Mouse (Mus musculus) c-Kit-positive CD71-positive TER-119-positive erythroid progenitor cells, embryonic 14.5 days (primary cell): ENCODE results near the gene Eml6.
"Not testable (repeated sequence)": the region's sequence is repeated elsewhere in the genome, so short reads cannot be mapped to it uniquely, and the experiment has no call there.

Experiments
- DNase-seq: peaks from one replicate; pipeline ENCODE4 v3.0.0-alpha.2; 2013; ENCODE audit warnings: low spot score

The Eml6 gene

DNA sequence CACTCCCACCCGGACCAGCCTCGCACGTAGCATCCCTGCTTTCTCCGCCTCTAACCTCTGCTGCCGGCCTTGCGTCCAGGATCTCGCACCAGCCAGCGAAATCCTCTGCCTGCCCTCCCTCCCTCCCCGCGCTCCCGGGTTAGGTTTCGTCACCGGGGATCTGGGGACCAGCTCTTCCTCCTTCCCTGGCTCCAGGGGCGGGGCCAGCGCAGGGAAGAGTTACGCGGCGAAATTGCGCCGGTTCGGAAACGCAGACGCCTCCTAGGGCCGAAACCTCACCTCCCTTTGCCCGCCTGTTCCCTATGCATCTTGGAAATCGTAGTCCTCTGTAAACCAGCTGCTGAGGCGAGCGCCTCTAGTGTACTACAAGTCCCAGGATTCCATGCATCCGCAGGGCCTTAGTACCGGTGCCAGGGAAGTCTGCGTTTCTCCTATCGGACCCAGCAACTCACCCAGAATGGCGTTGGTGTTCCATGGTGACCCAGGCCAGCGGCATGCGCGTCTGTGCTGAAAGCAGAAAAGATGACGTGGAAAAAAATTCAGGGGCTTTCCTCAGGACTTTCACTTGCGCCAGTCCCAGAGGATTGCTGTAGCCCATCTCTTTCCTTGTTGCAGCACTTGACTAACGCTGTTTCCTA lies at the start of gene Eml6:
Gene Eml6 (minus strand): TSS at position 199 of the 638 bp plus-strand sequence.
- peak; percentile 35 for DNase-seq

DNA sequence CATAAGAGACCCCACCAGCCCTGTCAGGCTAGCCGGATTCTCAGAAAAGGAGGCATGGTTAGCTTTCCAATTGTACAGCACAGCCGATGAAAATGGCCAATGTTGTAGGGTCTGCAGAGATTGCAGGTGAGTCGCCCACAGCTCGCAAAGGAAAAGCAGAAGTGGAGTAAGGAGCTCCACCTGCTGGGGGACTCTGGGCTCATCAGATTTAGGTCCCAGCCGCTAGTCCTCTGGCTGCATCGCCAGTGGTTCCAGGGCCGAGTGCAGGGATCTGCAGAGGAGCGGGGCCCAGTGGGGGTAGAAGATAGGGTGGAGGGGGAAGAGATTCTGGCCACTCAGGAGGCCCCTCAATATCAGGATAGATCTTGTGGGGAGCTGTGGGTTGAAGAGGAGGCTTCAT lies 31.5 kb upstream of the Eml6 start:
- DNase-seq: no peak

DNA sequence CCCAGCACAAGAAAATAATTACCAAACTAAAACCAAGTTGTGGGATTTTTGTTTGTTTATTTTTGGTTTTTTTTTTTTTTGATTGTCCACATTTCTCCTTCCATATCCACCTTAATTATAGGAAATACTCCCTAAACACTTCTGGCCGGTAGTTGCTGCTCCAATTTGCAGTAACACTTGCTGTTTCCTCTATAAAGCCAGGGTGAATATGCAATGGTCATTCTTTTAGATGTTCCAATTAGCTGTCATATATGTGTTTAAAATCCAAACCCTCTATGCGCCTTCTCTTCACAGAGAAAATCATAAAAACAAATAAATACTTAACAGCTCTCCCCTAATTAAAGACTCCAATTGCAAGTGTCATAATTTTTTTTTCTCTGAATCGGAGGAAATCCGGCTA lies 689 bp downstream of the Eml6 start:
- DNase-seq: no peak

DNA sequence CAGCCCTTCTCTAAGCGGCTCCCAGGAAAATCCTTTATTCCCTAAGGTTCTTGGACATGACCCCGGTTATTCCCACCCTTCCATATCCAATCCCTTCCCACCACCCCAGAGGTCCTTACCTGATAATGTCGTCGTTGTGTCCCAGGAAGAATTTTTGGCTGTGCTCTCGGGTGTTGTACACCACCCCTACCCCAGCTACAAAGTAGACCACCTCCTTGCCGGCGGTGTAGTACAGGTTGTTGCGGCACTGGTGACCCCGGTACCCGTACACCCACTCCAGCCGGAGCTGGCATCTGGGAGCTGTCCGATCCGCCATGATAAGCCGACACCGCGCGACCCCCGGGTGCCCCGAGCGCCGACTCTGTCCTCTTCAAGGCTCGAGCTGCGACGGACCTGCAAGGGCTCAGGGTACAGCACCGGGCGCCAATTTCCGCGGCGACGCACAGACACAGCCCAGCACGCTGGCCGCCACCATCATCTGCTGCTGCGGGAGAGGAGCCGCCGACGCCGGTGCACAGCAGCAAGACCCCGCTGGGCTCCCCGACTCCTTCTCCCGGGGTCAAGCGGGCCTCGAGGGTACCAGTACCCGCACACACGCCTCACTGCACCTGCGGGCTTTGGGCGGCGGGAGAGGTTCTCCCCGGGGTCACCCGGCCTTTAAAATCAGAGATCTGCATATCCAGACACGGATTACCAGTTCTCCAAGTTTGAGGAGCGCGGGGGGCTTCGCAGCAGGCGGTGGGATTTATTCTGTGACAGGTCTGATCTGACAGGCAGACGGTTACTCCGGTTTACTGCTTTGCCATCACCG lies 1.4 kb downstream of the Eml6 start:
- DNase-seq: no peak

DNA sequence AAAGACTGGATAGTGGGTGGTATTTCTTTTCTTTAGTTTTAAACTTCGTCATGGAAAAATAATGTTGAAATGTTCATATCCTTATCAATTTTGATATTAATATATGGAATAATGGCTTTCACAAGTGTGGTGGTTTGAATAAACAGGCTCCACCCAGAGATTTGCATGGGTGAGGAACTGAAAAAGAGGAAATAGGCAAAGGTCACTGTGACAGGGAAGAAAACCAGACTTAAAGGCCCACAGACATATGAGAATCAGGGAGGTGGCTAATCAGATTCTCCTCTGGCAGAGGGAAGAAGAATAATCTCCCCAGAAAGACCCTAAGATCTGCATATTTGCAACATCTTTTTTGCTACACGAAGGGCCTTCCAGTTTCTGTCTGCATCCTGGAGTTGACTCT lies 39.6 kb downstream of the Eml6 start:
- no peak for DNase-seq

DNA sequence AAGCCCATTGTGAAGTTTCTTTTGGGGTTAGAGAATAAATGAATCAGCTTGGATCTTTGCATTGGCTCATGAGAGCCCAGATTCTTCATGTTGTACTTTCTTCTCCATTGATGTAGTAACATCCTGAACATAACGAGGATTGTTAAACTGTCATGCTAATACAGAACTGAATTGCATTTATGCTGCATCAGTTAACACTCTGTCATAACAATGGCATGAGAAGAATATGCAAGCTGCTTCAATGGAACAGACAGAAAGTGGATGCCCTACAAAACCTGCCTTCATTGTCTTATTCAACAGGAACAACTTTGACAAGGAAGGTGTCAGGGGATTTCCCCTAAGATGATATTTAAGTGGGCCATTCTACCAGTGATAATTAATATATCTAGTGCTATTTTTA lies 57.0 kb downstream of the Eml6 start:
- no peak for DNase-seq

DNA sequence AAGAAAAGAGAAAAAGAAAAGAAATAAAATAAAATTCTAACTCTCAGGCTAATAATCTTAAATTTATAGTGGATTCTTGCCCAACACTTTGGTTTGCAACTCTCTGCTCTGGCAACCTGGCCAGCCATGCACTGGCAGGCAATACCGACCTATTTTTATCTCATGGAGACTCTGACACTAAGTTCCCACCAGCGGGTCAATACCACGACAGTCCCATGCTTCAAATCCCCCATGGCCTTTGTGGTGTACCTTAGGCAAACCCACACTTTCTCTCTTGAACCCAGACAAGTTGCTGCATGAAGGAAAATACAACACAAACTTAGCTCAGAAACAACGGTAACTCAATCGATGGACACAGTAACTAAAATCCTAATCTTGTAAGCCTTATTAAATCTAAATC lies 66.5 kb downstream of the Eml6 start:
- DNase-seq: no peak

DNA sequence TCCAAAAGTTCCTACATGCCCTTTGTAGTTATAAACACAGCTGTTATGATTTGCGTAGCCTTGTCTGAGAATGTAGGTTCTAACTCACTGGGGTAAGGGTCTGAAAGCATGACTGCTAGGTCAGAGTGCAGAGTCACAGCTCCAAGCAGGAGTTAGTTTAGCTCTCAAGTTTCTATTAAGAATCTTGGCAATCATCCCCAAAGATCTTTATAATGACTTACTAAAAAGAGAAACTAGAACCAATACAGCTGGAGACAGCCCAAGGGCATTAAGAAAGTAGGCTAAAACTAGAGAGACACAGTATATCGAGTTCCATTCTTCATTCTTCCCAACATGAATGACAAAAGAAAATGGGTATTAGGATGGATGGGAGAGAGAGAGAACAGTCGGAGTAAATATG lies 81.2 kb downstream of the Eml6 start:
- no peak for DNase-seq

DNA sequence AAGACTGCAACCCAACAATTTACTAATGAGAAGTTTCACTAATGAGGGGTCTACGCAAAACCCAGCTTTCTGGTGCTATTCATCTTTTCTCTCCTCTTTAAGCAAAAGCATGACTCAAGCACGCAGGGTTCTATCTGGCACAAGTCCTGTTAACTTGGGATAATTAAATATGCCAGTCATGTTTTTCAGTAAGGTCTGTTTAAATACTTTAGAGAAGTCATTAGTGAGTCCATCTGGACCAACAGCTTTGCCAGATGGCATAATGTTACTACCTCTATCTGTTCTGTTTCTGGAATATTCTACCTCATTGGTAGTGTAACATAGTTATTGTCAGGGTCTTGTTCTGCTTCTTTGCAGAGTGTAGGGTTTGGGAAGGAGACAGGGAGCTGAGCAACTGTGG lies 101.5 kb downstream of the Eml6 start:
- DNase-seq: no peak

DNA sequence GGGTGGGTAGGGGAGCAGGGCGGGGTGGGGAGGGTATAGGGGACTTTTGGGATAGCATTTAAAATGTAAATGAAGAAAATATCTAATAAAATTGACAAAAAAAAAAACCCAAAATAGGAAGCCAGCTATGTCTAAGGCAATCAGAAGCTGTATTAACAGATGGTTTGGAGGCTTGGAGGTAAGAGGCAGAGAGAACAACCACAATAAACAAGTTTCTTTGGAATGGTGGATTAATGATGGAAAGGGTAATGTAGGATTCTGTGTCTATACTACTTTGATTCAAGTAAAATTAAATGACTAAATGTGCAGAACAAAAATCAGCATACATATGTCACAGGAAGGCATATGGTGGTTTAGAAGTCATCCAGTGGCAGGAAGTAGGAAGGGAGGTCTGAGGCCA lies 102.0 kb downstream of the Eml6 start:
- no peak for DNase-seq

DNA sequence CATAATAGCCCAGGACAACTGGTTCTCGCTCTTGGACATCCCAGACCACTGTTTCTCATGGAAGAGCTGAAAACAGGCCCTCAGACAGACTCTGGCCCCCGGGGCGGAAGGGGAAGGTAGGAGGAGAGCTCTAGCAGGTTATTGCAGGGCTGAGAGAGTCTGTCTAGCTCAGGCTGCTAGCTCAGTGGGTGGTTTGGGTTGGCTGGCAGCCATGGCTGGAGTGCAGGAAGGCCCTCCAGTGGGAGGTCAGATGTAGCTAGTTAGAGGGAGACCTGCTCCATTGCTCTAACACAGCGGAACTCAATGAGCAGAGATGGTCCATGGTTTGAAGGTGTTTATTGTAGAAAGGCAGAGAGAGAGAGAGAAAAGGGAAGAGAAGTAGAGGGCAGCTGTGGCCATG lies 112.7 kb downstream of the Eml6 start:
- no peak for DNase-seq

DNA sequence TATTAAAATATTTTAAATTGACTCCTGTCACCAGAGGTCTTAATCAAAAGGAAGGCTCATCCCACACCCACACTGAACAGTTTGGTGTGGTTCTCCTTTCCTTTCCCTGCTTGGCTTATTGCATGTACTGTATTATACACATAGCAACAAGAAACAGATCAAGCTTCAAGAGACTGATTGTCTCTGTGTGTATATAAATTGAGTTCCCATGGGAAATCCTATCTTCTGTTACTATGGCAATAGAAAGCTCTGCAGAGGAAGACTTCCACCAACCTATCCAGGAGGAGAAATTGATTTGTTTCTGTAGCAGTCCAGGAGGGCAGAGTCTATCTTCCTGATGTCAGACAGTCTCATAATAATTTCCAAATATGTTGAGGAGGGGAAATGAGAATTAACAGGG lies 116.5 kb downstream of the Eml6 start:
- DNase-seq: no peak

DNA sequence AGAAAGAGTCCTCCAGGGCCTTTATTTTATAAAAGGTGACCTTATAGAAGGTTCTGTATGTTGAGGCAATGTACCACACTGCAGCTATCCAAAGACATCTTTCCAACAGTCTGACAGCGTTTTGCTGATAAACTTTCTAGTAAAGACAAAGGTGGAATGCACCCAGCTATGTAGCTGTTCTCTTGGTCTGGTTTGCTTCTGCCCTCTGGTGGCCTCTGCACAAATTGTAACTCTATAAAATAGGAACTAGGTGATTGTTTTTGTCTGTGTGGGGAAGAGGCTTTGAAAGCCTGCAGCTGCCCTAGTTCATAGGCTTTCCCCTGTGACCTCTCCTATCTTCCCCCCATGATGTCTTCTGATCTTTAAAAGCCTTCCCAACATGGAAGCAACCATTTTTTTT lies 140.7 kb downstream of the Eml6 start:
- DNase-seq: peak; percentile 28

DNA sequence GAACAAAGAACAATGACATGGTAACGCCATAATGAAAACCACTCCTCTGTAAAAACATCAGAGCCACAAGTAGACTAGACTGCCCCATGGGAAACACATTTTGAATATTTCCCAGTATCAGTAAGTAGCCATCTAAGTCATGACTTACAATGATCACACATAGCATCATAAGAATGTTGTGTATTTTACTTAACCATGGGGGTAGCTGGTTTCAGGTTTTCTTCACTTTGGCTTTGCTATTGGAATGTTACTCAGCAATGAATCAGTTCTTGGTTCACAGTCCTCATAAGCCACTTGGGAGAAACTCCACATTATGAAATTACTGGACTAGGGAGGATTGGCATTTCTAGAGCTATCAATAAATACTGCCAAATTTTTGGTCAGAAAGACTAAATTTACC lies 141.5 kb downstream of the Eml6 start:
- DNase-seq: no peak

DNA sequence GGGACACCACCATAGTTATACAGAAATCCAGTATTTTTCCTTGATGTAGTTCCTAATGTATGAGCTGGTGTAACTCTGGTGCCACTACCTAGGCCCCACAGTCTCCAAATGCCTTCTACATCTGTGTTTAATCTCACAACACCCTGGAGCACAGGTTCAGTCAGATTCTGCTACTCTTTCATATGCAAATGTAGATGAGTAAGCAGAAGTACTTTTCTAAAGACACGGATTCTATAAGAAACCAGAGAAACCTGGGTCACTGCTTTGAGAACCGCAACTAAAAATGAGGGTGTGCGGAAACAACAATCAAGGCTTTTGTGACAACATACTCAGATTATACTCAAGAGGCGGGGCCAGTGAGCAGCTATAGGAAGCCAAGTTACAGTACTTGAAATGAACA lies 142.8 kb downstream of the Eml6 start:
- no peak for DNase-seq

DNA sequence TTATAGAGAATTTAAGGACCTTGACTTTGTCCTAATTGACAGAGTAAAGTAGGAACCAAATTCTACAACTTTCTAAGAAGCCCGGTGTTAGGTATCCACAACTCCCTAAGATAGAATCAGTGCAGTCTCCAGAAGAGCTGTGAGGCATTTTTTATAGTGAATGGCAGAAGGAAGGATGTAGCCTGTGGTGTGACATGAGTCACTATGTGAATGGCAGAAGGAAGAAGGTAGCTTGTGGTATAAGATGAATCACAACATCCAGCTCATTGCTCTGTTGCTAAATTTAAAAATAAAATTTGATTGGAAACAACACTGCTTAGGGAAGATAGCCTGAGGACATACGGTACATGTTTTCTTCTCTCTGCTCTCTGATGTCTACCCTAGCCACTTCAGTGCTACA lies 146.2 kb downstream of the Eml6 start:
- no peak for DNase-seq

DNA sequence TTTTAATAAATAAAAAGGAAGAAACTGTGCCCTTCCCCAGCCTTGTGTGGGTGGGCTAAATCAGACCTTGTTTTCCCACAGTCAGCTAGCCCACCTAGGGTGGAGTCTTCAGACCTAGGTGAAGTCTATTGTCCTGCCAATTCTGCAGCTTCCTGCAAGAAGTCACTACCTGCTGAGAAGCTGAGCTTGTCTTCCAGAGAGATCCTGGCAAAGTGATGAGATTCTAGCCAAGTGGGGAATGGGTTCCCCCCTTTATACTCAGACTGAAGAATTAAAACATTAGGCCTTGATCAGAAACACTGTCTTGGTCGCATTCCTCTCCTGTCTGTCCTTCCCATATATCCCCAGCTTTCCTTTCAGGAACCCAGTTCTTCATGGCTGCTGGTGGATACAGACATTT lies 147.9 kb downstream of the Eml6 start:
- no peak for DNase-seq

DNA sequence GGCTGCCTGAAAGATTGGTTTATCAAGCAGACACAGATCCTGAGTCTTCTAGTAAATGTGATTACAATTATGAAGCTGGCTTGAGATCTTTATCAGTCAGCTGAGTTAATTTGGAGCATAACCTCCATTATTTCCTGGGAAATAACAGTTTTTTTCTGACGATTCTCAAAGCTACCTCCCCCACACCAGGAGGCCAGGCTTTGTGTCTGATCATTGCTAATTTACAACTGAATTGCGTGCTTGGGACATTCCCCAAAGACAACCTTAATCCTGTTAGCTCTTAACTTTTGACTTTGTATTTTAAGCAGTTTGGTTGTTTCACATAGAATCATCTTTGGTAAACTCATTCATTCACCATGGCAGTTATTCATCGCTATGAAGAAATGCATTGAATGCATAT lies 148.6 kb downstream of the Eml6 start:
- no peak for DNase-seq

DNA sequence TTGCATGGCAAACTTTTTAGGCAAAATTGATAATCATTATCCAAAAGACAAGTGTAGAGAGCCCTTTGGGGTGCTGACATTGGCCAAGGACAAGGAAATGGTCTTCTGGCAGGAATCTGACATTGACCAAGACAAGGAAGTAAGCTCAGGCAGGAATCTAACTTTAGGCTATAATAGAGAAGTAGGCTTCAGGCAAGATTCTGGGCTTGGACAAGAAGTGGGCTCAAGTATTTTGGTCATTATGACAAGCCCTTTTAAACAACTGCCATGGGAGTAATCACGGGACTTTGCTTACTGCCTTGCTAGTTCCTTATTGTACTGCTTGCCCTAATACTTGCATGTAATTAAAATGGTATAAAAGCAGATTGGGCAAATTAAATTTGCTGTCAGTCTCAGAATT lies 151.1 kb downstream of the Eml6 start:
- not testable (repeated sequence) for DNase-seq

DNA sequence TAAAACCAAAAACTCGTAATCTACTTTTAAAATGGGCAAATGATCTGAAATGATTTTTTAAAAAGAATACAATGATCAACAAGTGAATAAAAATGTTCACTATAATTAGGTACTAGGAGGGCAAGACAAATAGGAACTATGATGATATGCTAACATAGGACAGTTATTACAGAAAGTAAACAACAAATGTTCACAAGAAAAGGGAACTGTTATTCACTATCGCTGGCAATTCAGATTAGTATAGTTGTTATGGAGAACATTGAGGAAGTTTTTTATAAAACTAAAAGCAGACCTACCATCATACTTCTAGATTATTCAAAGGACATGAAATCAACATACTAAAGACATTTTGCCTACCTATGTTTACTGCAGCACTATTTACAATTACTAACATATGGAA lies 155.7 kb downstream of the Eml6 start:
- no peak for DNase-seq

DNA sequence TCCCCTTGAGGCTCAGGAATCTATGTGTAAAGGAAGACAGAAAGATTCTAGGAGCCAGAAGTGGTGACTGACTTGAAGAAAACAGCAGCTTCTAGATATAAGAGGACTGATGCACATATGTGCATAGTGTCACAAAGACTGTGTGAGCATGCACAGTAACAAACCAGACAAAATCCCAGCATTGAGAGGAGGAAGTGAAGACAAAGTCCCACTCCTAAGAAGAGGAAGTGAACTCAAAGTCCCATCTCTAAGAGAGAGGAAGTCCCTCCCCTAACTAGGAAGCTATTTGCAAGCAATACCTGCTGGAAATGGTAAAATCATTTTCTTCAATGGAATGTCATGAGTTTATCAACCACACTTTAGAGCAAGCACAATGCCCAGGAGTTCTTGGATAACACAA lies 161.6 kb downstream of the Eml6 start:
- DNase-seq: no peak

DNA sequence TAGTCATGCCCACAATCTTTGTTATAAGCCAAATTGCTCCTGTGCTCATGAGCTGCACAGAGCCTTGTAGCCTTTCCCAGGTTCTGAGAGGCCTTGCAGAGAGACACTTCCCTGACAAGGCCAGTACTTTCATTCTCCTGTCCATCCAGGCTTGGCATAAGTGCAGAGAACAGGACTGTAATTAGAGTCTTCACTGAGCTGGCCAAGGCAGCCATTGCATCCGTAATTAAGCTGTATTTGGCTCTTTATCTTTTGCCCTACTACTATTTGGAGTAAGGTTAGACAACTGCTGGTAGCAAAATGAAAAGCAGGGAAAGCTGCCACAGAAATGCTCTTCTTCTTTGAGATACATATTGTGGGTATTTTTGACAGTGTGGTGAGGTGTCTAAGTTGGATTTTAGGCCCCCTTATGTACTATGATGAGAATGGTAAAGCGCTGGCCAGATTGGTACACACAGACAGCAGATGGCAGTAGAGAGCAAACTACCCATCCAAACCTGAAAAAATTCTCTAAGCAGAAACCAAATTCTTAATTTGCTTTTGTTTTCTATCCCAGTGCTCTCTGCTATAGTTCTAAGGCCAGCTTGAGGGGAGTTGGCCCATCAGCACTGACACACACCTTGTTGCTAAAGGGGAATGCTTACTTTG lies 164.0 kb downstream of the Eml6 start:
- DNase-seq: peak; percentile 23

DNA sequence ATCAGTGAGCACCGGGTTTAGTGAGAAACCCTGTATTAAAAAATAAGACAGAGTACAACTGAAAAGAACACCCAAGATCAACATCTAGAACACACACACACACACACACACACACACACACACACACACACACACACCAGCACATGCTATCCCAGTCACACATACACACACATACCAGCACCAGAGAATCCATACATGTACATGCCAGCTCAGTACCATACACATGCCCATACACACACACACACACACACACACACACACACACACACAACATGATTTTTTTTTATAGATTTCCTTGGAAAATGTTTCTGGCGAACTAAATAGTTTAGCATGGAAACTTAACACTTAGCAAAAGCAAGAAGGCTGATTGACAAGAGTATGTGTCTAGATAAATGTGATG lies 164.8 kb downstream of the Eml6 start:
- no peak for DNase-seq
